Mouse (Mus musculus) erythroblast, embryonic 14.5 days (primary cell): ENCODE data around the gene Fam222b.

Experiments
- GATA1 ChIP-seq: IDR thresholded peaks from 2 replicates; pipeline ENCODE4 v1.6.1; 2012; ENCODE audit warnings: low read length, inconsistent platforms, mixed read lengths
- TAL1 ChIP-seq: IDR thresholded peaks from 3 replicates; pipeline ENCODE4 v1.6.1; 2012; ENCODE audit warnings: low read length, inconsistent platforms, mixed read lengths

GRCm38 (mm10) chr11:78167257-78167959, 72.9 kb downstream of the Fam222b start:
- TF ChIP-seq TAL1 (no peak), GATA1 (no peak)
